12 mouse cellular contexts compared by ENCODE assay signal in the genomic region with DNA sequence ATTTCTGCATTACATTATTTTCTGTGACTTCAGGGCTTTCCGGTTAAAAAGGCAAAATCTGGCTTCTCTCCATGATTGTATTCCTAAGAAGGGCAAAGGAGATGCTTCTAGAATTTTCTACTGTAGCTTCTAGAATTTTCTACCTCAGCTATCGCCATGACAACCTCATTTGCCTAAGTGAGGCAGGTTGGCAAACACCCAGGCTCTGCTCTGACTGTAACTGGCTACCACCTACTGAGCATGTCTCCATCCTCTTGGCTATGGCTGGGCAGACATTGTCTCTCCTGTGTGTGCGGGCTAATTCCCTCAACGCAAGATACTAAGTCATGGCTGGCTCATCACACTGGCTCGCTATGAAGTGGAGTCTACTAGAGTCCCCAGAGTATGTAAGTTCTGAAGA. TPM values are rescaled to one million over a fixed set of nuclear protein-coding genes. Genes with fewer than 3 reads are reported as not detected.
DNase-seq lines count a peak whose midpoint lies in the region; ATAC-seq and TF ChIP-seq lines count a peak whose summit lies in the region.
"Had no signal": no experiment of that assay in that cellular context is flagged by ENCODE, and none has a peak within 500 bp of the region (broad histone marks: within the 10 kb centered on the region; RNA-seq: fewer than 3 reads in every experiment).

No protein-coding gene starts in this region.

- WGBS in kidney, adult 2 months, result 84% methylated on average over 5 of the region's 5 CpGs
- WGBS in kidney, embryonic 14.5 days, result 93% methylated on average over 5 of the region's 5 CpGs

- no peak overlapping the region for H3K4me2 ChIP-seq in kidney, embryonic 14.5 days (replicated peaks; ENCODE audit: low read depth, low read length)

- intact Hi-C loops in left cerebral cortex, postnatal 36 days (cut with DNase I), result no loop called here

- H3K9me3 ChIP-seq in kidney, embryonic 14.5 days (ENCODE audit: control insufficient read depth, low read length), result no peaks in the 10 kb centered on the region

- H3K4me1 ChIP-seq in kidney, adult 2 months (ENCODE audit: control insufficient read depth, insufficient read depth, low read length), result no peaks in the 10 kb centered on the region
- H3K4me1 ChIP-seq in kidney, embryonic 14.5 days (ENCODE audit: control insufficient read depth, insufficient read depth, low read length), result no peaks in the 10 kb centered on the region

- H3K27me3 ChIP-seq in kidney, adult 2 months (replicated peaks; ENCODE audit: control insufficient read depth, insufficient read depth, low read length), result no peaks in the 10 kb centered on the region
- H3K27me3 ChIP-seq in kidney, embryonic 14.5 days (ENCODE audit: control insufficient read depth, insufficient read depth, low read length), result no peaks in the 10 kb centered on the region

- no peaks in the 10 kb centered on the region for H3K36me3 ChIP-seq in kidney, adult 2 months (ENCODE audit: control insufficient read depth, insufficient read depth, low read length)
- no peaks in the 10 kb centered on the region for H3K36me3 ChIP-seq in kidney, embryonic 14.5 days (ENCODE audit: control insufficient read depth, insufficient read depth, low read length)

- H3K27ac ChIP-seq in kidney, adult 2 months (ENCODE audit: insufficient read depth, low read depth, low read length), result no peak overlapping the region
- H3K27ac ChIP-seq in kidney, embryonic 14.5 days (ENCODE audit: low read depth, low read length), result no peak overlapping the region

- TF ChIP-seq POLR2A in kidney, adult 2 months (IDR thresholded peaks at IDR 0.05; ENCODE audit: low read depth, low read length), result no peak

- H3K9ac ChIP-seq in kidney, embryonic 14.5 days (ENCODE audit: low read depth, low read length), result no peak overlapping the region

- no peak for ATAC-seq in kidney, embryonic 14.5 days (ENCODE audit: low FRiP score, low TSS enrichment)

- no peak for TF ChIP-seq CTCF in kidney, adult 2 months (conservative IDR thresholded peaks at IDR 0.05; ENCODE audit: insufficient read depth, insufficient read length, low read depth, low read length)

- peak; percentile 1 for DNase-seq in kidney, adult 2 months
- peak; percentile 7 for DNase-seq in adipocyte (ENCODE audit: low spot score)
- DNase-seq in layer of hippocampus, adult 11-12 months (ENCODE audit: low spot score), result peak; percentile 65
- DNase-seq in left cerebral cortex, postnatal 36 days (ENCODE audit: low spot score in 2 of 2), result peak; percentile 31 to 53
- no peak for DNase-seq in thymus, postnatal 25 days
- DNase-seq in lung, postnatal 25 days (ENCODE audit: low spot score), result no peak
- DNase-seq in thymus, postnatal 14 days, result no peak
- DNase-seq: embryo, embryonic 11 days; heart, postnatal 4 days; lung, adult 18-20 months; retina, postnatal 1 day had no signal

- no peak overlapping the region for H3K4me3 ChIP-seq in kidney, adult 2 months (ENCODE audit: insufficient read depth, low read depth, low read length)
- H3K4me3 ChIP-seq in kidney, embryonic 14.5 days (ENCODE audit: low read length), result no peak overlapping the region

RNA-seq across cellular contexts. Expression of gene Ccdc162, which starts 30.1 kb away (rescaled TPM):
- 2.1 and 2.5 TPM in 2 replicates for polyA plus RNA-seq in kidney, adult 2 months (2012; rRNA removed)
- polyA plus RNA-seq in kidney, embryonic 14.5 days (2014; fragmentation: Nextera tagmentation; extraction: Ambion mirVana), result 0.15 and 0.33 TPM in 2 replicates
- total RNA-seq in left cerebral cortex, postnatal 36 days (2021), result 1 to 10 TPM; 1.6 to 1.7 TPM

Comparison
In these comparisons a context has a peak if more than half of its experiments do, and no peak if none do; other contexts are left out.
1. DNase-seq: peak in kidney, adult 2 months (single experiment), adipocyte (single experiment), layer of hippocampus, adult 11-12 months (single experiment) and left cerebral cortex, postnatal 36 days (2 of 2); none in thymus, postnatal 25 days (single experiment), lung, postnatal 25 days (single experiment) and thymus, postnatal 14 days (single experiment).